Mouse (Mus musculus) midbrain, embryonic 12.5 days (tissue): ENCODE measurements at regions not wholly inside any gene's neighbourhood (a gene's known extent, or its start where the extent isn't known, plus 50 kb on each side); places are given as distances from the start of the nearest gene placed in this dataset.

Experiments used
- ATAC-seq: fragments of 200-750 bp; cut with Nextera tagmentation; 2 replicates; pipeline ENCODE4 v1.8.0; 2017; ENCODE audit warnings: low read depth, moderate TSS enrichment, moderate library complexity; ENCODE audit not compliant: low FRiP score
- H3K27ac ChIP-seq: fragments of 300-500 bp; sonication (generic); replicated peaks from 2 replicates; pipeline ENCODE4 v1.5.1; 2016; ENCODE audit warnings: mild to moderate bottlenecking
- H3K27me3 ChIP-seq: fragments of 300-500 bp; sonication (generic); 2 replicates; pipeline ENCODE4 v1.6.1; 2016; ENCODE audit warnings: mild to moderate bottlenecking
- H3K36me3 ChIP-seq: fragments of 300-500 bp; sonication (generic); 2 replicates; pipeline ENCODE4 v1.6.1; 2016
- H3K4me1 ChIP-seq: fragments of 300-500 bp; sonication (generic); 2 replicates; pipeline ENCODE4 v1.6.1; 2016
- H3K4me2 ChIP-seq: fragments of 300-500 bp; sonication (generic); replicated peaks from 2 replicates; pipeline ENCODE4 v1.6.1; 2016; ENCODE audit warnings: mild to moderate bottlenecking, moderate library complexity
- H3K4me3 ChIP-seq: fragments of 300-500 bp; sonication (generic); 2 replicates; pipeline ENCODE4 v1.5.1; 2016; ENCODE audit warnings: mild to moderate bottlenecking
- H3K9ac ChIP-seq: fragments of 300-500 bp; sonication (generic); replicated peaks from 2 replicates; pipeline ENCODE4 v1.6.1; 2016; ENCODE audit warnings: mild to moderate bottlenecking, moderate library complexity
- H3K9me3 ChIP-seq: fragments of 300-500 bp; sonication (generic); 2 replicates; pipeline ENCODE4 v1.6.1; 2016; ENCODE audit warnings: mild to moderate bottlenecking
- WGBS: fragments of 180-500 bp; shearing (Covaris S2); methylation state at CpG from one replicate; pipeline ENCODE4 v1.1.7; 2016; 5-methylcytosine and 5-hydroxymethylcytosine counted together

DNA sequence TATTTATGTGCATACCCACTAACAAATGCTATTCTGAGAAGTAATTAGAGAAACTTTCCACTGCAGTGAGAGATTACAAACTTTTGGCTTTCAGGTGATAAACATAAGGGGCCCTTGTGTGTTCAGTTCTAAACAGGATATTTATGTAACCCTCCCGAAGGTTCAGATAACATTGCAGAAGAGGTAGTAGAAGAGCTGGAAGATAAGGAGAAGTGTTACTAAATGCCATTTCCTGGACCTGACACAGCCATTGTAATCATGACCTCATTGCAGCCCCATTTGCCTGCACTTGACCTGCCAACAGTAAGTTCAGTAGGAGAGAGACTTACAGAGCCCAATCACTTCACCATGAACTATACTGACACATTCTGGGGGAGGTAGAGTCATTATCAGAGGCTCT lies 405.6 kb downstream of the Sqor start:
- H3K9me3 ChIP-seq, result no peaks in the 10 kb centered on the region
- ATAC-seq, result no peak

DNA sequence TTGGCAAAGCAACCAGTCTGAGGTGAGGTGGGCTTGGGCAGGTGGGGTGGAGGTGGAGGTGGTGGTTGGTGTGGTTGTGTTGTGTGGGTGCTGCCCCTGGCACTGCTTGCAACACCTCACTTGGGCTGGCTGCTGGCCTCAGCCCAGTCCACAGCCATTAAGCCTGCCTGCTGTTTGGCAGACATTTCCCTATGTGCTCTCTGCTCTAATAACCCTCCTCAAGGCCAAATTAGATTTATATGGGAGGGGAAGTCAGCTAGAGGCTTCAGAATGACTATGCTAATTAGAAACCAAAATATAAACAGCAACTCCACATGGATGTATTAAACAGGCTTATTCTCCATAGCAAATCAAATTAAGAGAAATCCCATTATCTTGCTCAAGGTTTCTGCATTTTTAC lies 417.2 kb downstream of the Sqor start:
- peak; percentile 62 for ATAC-seq
- Histone ChIP-seq H3K27ac (no peak overlapping the region), H3K27me3 (no peaks in the 10 kb centered on the region), H3K9me3 (no peaks in the 10 kb centered on the region), H3K4me1 (no peaks in the 10 kb centered on the region), H3K4me2 (no peak overlapping the region), H3K36me3 (no peaks in the 10 kb centered on the region), H3K4me3 (no peak overlapping the region), H3K9ac (no peak overlapping the region)

More for the DNA sequence above, 405.6 kb downstream of the Sqor start:
- Histone ChIP-seq H3K9ac (no peak overlapping the region), H3K36me3 (no peaks in the 10 kb centered on the region), H3K27me3 (no peaks in the 10 kb centered on the region), H3K4me1 (no peaks in the 10 kb centered on the region), H3K27ac (no peak overlapping the region), H3K4me2 (no peak overlapping the region), H3K4me3 (no peak overlapping the region)
- WGBS, result 95% methylated on average over 1 of the region's 1 CpGs

DNA sequence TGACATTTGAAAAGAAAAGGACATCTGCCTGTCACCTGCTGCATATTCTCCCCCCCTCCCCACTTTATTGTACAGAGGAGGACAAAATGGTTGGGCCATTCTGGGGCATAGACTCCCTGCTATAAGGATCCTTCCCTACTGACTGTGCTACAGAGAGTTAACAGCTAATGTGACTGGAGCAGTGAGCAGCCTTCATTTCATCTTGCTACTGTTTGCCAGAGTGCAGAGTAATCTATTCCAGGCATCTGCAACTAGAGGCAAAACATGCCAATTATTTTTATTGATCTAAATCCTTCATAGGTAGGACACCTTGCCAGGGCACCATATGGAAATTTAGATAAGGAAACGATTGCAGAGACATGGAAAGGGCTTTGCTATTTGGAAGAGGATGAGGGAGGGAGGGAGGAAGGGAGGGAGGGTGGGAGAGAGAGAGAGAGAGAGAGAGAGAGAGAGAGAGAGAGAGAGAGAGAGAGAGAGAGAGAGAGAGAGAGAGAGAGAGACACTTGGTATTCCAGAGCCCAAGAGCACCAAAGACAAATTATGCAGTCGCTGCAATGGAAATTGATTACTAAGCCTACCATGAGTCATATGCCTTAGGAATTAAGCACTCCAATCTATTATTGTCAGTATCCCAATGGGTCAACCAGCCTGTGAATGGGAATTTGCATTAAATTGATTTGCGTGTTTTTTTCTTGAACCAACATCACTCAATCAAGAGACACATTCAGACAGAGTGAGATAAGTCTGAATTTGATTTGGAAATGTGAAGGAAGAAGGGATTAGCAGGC lies 426.0 kb downstream of the Sqor start:
- Histone ChIP-seq H3K4me1 (no peaks in the 10 kb centered on the region), H3K9me3 (no peaks in the 10 kb centered on the region), H3K4me3 (no peak overlapping the region), H3K9ac (no peak overlapping the region), H3K36me3 (no peaks in the 10 kb centered on the region), H3K27me3 (no peaks in the 10 kb centered on the region), H3K27ac (peak overlapping the region; percentile 47; the same call in 1 of the 2 replicates), H3K4me2 (no peak overlapping the region)
- peak; percentile 78 for ATAC-seq
- 69% methylated on average over 3 of the region's 3 CpGs for WGBS

DNA sequence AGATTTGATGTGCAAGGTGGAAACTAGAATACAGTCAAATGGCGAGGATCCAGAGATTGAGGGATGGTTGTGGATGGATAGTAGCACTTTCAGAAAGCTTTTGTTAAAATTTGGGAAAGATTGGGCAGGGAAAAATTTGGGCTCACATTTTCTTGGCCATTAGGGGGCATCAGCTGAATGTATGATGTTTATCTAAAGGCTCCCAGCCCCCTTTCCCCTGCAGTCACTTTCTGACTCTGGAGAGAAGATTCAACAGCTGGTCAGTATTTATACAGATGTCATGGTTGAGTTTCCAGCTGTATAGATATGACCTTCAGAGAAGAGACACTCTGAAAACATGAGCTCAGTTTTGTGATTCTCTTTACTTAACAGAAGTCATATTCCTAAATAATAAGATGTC lies 429.5 kb downstream of the Sqor start:
- Histone ChIP-seq H3K4me2 (no peak overlapping the region), H3K4me1 (no peaks in the 10 kb centered on the region), H3K9ac (no peak overlapping the region), H3K9me3 (no peaks in the 10 kb centered on the region), H3K36me3 (no peaks in the 10 kb centered on the region), H3K4me3 (no peak overlapping the region), H3K27ac (no peak overlapping the region), H3K27me3 (no peaks in the 10 kb centered on the region)
- no peak for ATAC-seq
- WGBS, result 50% methylated on average over 1 of the region's 1 CpGs
